Mouse (Mus musculus): ENCODE data around the gene Vmn1r234. TPM values are rescaled to one million over a fixed set of nuclear protein-coding genes. Genes with fewer than 3 reads are reported as not detected.
"Not testable (repeated sequence)": the region's sequence is repeated elsewhere in the genome, so short reads cannot be mapped to it uniquely, and the experiment has no call there.

The Vmn1r234 gene
- not detected for total RNA-seq (2021)
- long read RNA-seq, experiment 1, result 0 reads
- long read RNA-seq, experiment 2, result 0 reads

DNA sequence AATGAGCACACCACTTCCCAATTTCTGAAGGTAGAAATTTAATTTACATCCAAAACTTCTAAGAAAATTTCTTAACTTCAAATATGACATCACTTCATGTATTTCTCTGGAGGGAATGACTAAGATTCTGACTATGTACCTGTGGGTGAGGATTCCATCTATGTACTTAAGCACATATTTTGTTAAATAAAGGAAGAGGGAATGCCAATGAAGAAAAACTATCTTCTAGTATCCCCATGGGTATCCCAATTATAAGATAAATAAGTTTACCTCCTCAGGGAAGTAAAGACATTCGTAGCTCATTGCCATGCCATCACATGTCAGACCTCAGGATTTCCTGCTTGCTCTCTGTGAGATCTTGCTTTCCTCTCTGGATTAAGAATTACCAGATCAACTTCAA, at the start of gene Vmn1r234:
TSS of gene Vmn1r234 (plus strand) at position 301 of the 400 bp plus-strand sequence.
- TF ChIP-seq CTCF (conservative IDR thresholded peaks at IDR 0.05), result no peak
- H3K27ac ChIP-seq, result no peak within 1 kb of the TSS
- H3K4me3 ChIP-seq, result no peak within 1 kb of the TSS
- no peak for DNase-seq (ENCODE audit: low spot score in 2 of 2)

- H3K27ac ChIP-seq; DNase-seq (ENCODE audit: low spot score in 2 of 2); H3K4me3 ChIP-seq: not testable (repeated sequence)
These were observed 14.8 kb upstream of the Vmn1r234 start for GRCm38 (mm10) chr17:21211081-21211480.

GRCm38 (mm10) chr17:21231654-21232053, 5.8 kb downstream of the Vmn1r234 start:
- Histone ChIP-seq H3K27ac (no peak overlapping the region), H3K4me3 (no peak overlapping the region)
- peak; percentile 6 to 57 for DNase-seq (ENCODE audit: low spot score in 2 of 2)
- TF ChIP-seq CTCF (conservative IDR thresholded peaks at IDR 0.05), result peak; percentile 81

DNA sequence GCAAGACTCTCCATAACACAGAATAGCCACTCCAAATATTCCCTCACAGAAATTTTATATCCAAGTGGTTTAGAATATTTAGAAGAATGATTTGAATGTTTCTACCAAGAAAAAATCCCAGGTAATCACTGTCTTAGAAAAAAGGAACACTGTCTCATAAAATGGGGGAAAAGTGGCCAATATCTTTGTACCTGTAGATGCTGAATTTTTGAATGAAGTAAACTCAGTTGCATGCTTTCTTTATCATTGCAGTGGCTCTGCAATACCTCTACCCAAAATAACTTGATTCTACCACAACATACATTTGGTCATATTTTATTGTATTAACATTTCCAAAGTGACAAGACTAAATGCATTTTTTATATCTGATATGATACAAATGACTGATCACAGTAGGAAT, 30.2 kb downstream of the Vmn1r234 start, which contains the start of gene Vmn1r235:
TSS of gene Vmn1r235 (plus strand) at position 301 of the 400 bp plus-strand sequence.
- H3K4me3 ChIP-seq, result no peak within 1 kb of the TSS
- TF ChIP-seq CTCF (conservative IDR thresholded peaks at IDR 0.05), result no peak
- H3K27ac ChIP-seq, result no peak within 1 kb of the TSS
- DNase-seq (ENCODE audit: low spot score in 2 of 2), result no peak

GRCm38 (mm10) chr17:21272103-21272502, 46.2 kb downstream of the Vmn1r234 start:
- H3K4me3 ChIP-seq, result no peak overlapping the region
- peak; percentile 36 to 78 for DNase-seq (ENCODE audit: low spot score in 2 of 2)
- TF ChIP-seq CTCF (conservative IDR thresholded peaks at IDR 0.05), result peak; percentile 87
- no peak overlapping the region for H3K27ac ChIP-seq

GRCm38 (mm10) chr17:21282642-21283041, 56.8 kb downstream of the Vmn1r234 start, which contains the start of gene Vmn1r236:
Gene Vmn1r236 (plus strand): TSS chr17:21282942.
- DNase-seq (ENCODE audit: low spot score in 2 of 2), result no peak
- Histone ChIP-seq H3K4me3 (no peak within 1 kb of the TSS), H3K27ac (no peak within 1 kb of the TSS)
- TF ChIP-seq CTCF (conservative IDR thresholded peaks at IDR 0.05), result no peak

DNA sequence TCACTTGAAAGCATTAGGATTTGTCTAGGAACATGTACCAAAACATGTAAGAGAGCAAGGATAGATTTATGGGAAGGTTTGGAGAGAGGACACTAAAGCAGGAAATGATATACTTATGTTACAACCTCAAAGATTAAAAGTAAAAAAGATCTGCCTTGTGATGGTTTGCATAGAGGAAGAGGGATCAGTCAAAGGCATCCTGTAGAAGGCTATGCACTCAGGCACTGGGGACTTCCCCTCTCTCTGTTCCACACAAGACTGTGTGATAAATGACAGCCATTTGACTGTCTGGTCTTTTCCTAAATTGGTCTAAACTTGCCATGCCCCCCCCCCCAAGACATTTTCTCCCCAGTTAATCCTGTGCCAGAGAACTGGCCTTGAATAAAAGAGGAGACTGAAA, 58.5 kb downstream of the Vmn1r234 start:
- Histone ChIP-seq H3K27ac (no peak overlapping the region), H3K4me3 (no peak overlapping the region)
- DNase-seq (ENCODE audit: low spot score in 2 of 2), result no peak
- no peak for TF ChIP-seq CTCF (conservative IDR thresholded peaks at IDR 0.05)

Small RNAs within 50 kb of the gene (microRNA-seq; reads per million reads assigned to microRNA genes)
- gene Gm26384, result 0 reads per million in 2 experiments

Other genes starting within 250 kb of the Vmn1r234 start
- gene Vmn1r233, start 229.6 kb upstream of the Vmn1r234 start, total RNA-seq (2021), result not detected
- gene Zfp160, start 217.2 kb upstream of the Vmn1r234 start, total RNA-seq (2021), result 10 to 100 TPM; 22.1 to 22.7 TPM
- gene Vmn1r235, start 30.3 kb downstream of the Vmn1r234 start, total RNA-seq (2021), result not detected
- gene Vmn1r236, start 56.9 kb downstream of the Vmn1r234 start, total RNA-seq (2021), result not detected
- gene Vmn1r237, start 85.8 kb downstream of the Vmn1r234 start, total RNA-seq (2021), result not detected
- gene Zfp677, start 157.7 kb downstream of the Vmn1r234 start, total RNA-seq (2021), result 1 to 10 TPM; 1.3 to 1.7 TPM
- 1 to 10 TPM in 1 of 2 experiments, under 1 TPM in 1; 0.56 to 1.2 TPM for gene Zfp54, start 197.1 kb downstream of the Vmn1r234 start, total RNA-seq (2021)
- gene Zfp51, start 224.3 kb downstream of the Vmn1r234 start, total RNA-seq (2021), result 1 to 10 TPM; 3.7 to 3.8 TPM

All from layer of hippocampus, adult 2 months (tissue).